In genomic region chr8:107404057-107404456, GRCm38 (mm10) we compare ENCODE assay signal across 11 mouse cellular contexts. TPM values are rescaled to one million over a fixed set of nuclear protein-coding genes. Genes with fewer than 3 reads are reported as not detected.
DNase-seq lines count a peak whose midpoint lies in the region; ATAC-seq and TF ChIP-seq lines count a peak whose summit lies in the region.
"Had no signal": no experiment of that assay in that cellular context is flagged by ENCODE, and none has a peak within 500 bp of the region (broad histone marks: within the 10 kb centered on the region; RNA-seq: fewer than 3 reads in every experiment).

No protein-coding gene starts in this region.

- no peak for TF ChIP-seq EP300 in liver, postnatal 0 days (IDR thresholded peaks at IDR 0.05; ENCODE audit: low read depth)

- in situ Hi-C loops in ES-E14 (cut with MboI; ENCODE audit: low sequenced_read_pairs in 2 of 2, unreplicated experiment in 2 of 2): no loop called here

- DNase-seq in kidney, adult 2 months: no peak
- no peak for DNase-seq in kidney, postnatal 14 days
- no peak for DNase-seq in ES-E14 (ENCODE audit: low read depth, low spot score)
- DNase-seq in embryonic facial prominence, embryonic 10.5 days (ENCODE audit: low spot score): no peak
- no peak for DNase-seq in liver, postnatal 0 days
- DNase-seq in spleen, adult 12 weeks (ENCODE audit: low spot score): no peak
- no peak for DNase-seq in retina, postnatal 1 day
- DNase-seq: cerebellum, adult 9-11 months; heart, adult 11 months; right cerebral cortex, postnatal 4 days had no signal

- 88% methylated on average over 4 of the region's 4 CpGs for WGBS in kidney, adult 2 months
- 79% methylated on average over 4 of the region's 4 CpGs for WGBS in embryonic facial prominence, embryonic 10.5 days
- 78% methylated on average over 4 of the region's 4 CpGs for WGBS in liver, postnatal 0 days (ENCODE audit: insufficient replicate concordance)

- H3K9ac ChIP-seq in ES-E14 (ENCODE audit: insufficient read depth, low read depth, low read length, poor library complexity, severe bottlenecking): peak overlapping the region; percentile 61; the same call in 1 of the 2 replicates
- peak overlapping the region; percentile 56 for H3K9ac ChIP-seq in liver, postnatal 0 days (replicated peaks)

- H3K27me3 ChIP-seq in kidney, adult 2 months (replicated peaks; ENCODE audit: control insufficient read depth, insufficient read depth, low read length): no peaks in the 10 kb centered on the region
- H3K27me3 ChIP-seq in embryonic facial prominence, embryonic 10.5 days (replicated peaks; ENCODE audit: low read depth, poor library complexity, severe bottlenecking): no peaks in the 10 kb centered on the region
- no peaks in the 10 kb centered on the region for H3K27me3 ChIP-seq in liver, postnatal 0 days (ENCODE audit: insufficient read depth, low read length)
- H3K27me3 ChIP-seq: hindbrain, embryonic 12.5 days had no signal

- TF ChIP-seq POLR2A in kidney, adult 2 months (IDR thresholded peaks at IDR 0.05; ENCODE audit: low read depth, low read length): no peak

- no peak for ATAC-seq in liver, postnatal 0 days

- H3K4me3 ChIP-seq in kidney, adult 2 months (ENCODE audit: insufficient read depth, low read depth, low read length): no peak overlapping the region
- H3K4me3 ChIP-seq in ES-E14 (ENCODE audit: insufficient read depth in 1 of 2, low read depth in 1 of 2, low read length in 2 of 2, poor library complexity in 1 of 2, severe bottlenecking in 1 of 2): peak overlapping the region; percentile 34 to 49; a peak in 1 of 4 replicates
- H3K4me3 ChIP-seq in embryonic facial prominence, embryonic 10.5 days: no peak overlapping the region; the same call in 1 of the 2 replicates
- peak overlapping the region; percentile 46 for H3K4me3 ChIP-seq in liver, postnatal 0 days (ENCODE audit: low read depth, low read length)

- H3K36me3 ChIP-seq in kidney, adult 2 months (ENCODE audit: control insufficient read depth, insufficient read depth, low read length): no peaks in the 10 kb centered on the region
- H3K36me3 ChIP-seq in ES-E14 (ENCODE audit: control insufficient read depth, insufficient read depth, low read length, poor library complexity, severe bottlenecking): no peaks in the 10 kb centered on the region
- H3K36me3 ChIP-seq in embryonic facial prominence, embryonic 10.5 days (replicated peaks): peaks cover 22% of the 10 kb centered on the region
- no peaks in the 10 kb centered on the region for H3K36me3 ChIP-seq in liver, postnatal 0 days (replicated peaks; ENCODE audit: insufficient read depth, low read length)

- peak overlapping the region; percentile 65 for H3K4me2 ChIP-seq in liver, postnatal 0 days (ENCODE audit: low read depth, low read length)

- H3K4me1 ChIP-seq in kidney, adult 2 months (ENCODE audit: control insufficient read depth, insufficient read depth, low read length): peaks cover 8% of the 10 kb centered on the region; the same call in 1 of the 2 replicates
- peaks cover 4 to 24% of the 10 kb centered on the region in 2 experiments; a peak in 3 of 4 replicates for H3K4me1 ChIP-seq in ES-E14 (ENCODE audit: control insufficient read depth in 2 of 2, insufficient read depth in 2 of 2, low read length in 2 of 2, poor library complexity in 1 of 2)
- peaks cover 43% of the 10 kb centered on the region for H3K4me1 ChIP-seq in embryonic facial prominence, embryonic 10.5 days
- H3K4me1 ChIP-seq in liver, postnatal 0 days (ENCODE audit: insufficient read depth): peaks cover 18% of the 10 kb centered on the region

- H3K9me3 ChIP-seq in ES-E14 (ENCODE audit: control insufficient read depth, insufficient read depth, low read depth, low read length): no peaks in the 10 kb centered on the region
- no peaks in the 10 kb centered on the region for H3K9me3 ChIP-seq in embryonic facial prominence, embryonic 10.5 days
- H3K9me3 ChIP-seq in liver, postnatal 0 days (ENCODE audit: low read length): no peaks in the 10 kb centered on the region
- H3K9me3 ChIP-seq: hindbrain, embryonic 12.5 days had no signal

- H3K27ac ChIP-seq in kidney, adult 2 months (ENCODE audit: insufficient read depth, low read depth, low read length): peak overlapping the region; percentile 71
- peak overlapping the region; percentile 67 for H3K27ac ChIP-seq in ES-E14 (ENCODE audit: insufficient read depth, low read depth, low read length, poor library complexity, severe bottlenecking)
- peak overlapping the region; percentile 78 for H3K27ac ChIP-seq in embryonic facial prominence, embryonic 10.5 days (replicated peaks)
- H3K27ac ChIP-seq in liver, postnatal 0 days (ENCODE audit: low read depth): peak overlapping the region; percentile 91
- H3K27ac ChIP-seq: hindbrain, embryonic 12.5 days had no signal

- no peak for TF ChIP-seq CTCF in kidney, adult 2 months (conservative IDR thresholded peaks at IDR 0.05; ENCODE audit: insufficient read depth, insufficient read length, low read depth, low read length)
- TF ChIP-seq CTCF in liver, postnatal 0 days (IDR thresholded peaks at IDR 0.05; ENCODE audit: low read depth): no peak

TF ChIP-seq in ES-E14, 5 proteins besides CTCF, POLR2A, EP300 and RAD21:
- TF ChIP-seq CHD2 (IDR thresholded peaks at IDR 0.05; ENCODE audit: low read depth, low read length): no peak
- no peak for TF ChIP-seq ZC3H11A (IDR thresholded peaks at IDR 0.05; ENCODE audit: borderline replicate concordance, low read depth, low read length)
- TF ChIP-seq HCFC1 (IDR thresholded peaks at IDR 0.05; ENCODE audit: borderline replicate concordance, insufficient read depth, low read length): no peak
- no peak for TF ChIP-seq MAFK (IDR thresholded peaks at IDR 0.05; ENCODE audit: insufficient read depth, low read depth, low read length)
- no peak for TF ChIP-seq ZNF384 (IDR thresholded peaks at IDR 0.05; ENCODE audit: low read depth, low read length)

RNA-seq across cellular contexts. Expression of gene Nqo1, which starts 1.1 kb away (rescaled TPM):
- polyA plus RNA-seq in kidney, adult 2 months (2012; rRNA removed): 41.0 and 42.9 TPM in 2 replicates
- total RNA-seq in ES-E14 (2012; rRNA removed): 9.4 and 12.7 TPM in 2 replicates
- 6.7 and 7.8 TPM in 2 replicates for polyA plus RNA-seq in embryonic facial prominence, embryonic 10.5 days (2016; fragmentation: Nextera tagmentation; extraction: Ambion mirVana)
- 8.3 and 8.4 TPM in 2 replicates for polyA plus RNA-seq in liver, postnatal 0 days (2015; fragmentation: Nextera tagmentation; extraction: Ambion mirVana)

RNA-seq across cellular contexts. Expression of gene Nob1, which starts 20.8 kb away (rescaled TPM):
- 23.1 and 25.6 TPM in 2 replicates for polyA plus RNA-seq in kidney, adult 2 months (2012; rRNA removed)
- 81.8 and 85.5 TPM in 2 replicates for total RNA-seq in ES-E14 (2012; rRNA removed)
- 104 and 106 TPM in 2 replicates for polyA plus RNA-seq in embryonic facial prominence, embryonic 10.5 days (2016; fragmentation: Nextera tagmentation; extraction: Ambion mirVana)
- polyA plus RNA-seq in liver, postnatal 0 days (2015; fragmentation: Nextera tagmentation; extraction: Ambion mirVana): 17.0 and 18.4 TPM in 2 replicates

RNA-seq across cellular contexts. Expression of gene Wwp2, which starts 32.1 kb away (rescaled TPM):
- polyA plus RNA-seq in kidney, adult 2 months (2012; rRNA removed): 44.0 and 46.3 TPM in 2 replicates
- total RNA-seq in ES-E14 (2012; rRNA removed): 49.2 and 51.8 TPM in 2 replicates
- 62.2 and 67.5 TPM in 2 replicates for polyA plus RNA-seq in embryonic facial prominence, embryonic 10.5 days (2016; fragmentation: Nextera tagmentation; extraction: Ambion mirVana)
- polyA plus RNA-seq in liver, postnatal 0 days (2015; fragmentation: Nextera tagmentation; extraction: Ambion mirVana): 26.2 and 29.1 TPM in 2 replicates

Comparison
In these comparisons a context has a peak if more than half of its experiments do, and no peak if none do; other contexts are left out.
1. H3K4me3 ChIP-seq: peak in ES-E14 (2 of 2) and liver, postnatal 0 days (single experiment); none in kidney, adult 2 months (single experiment) and embryonic facial prominence, embryonic 10.5 days (single experiment).
2. Peak in every context shown above with its lines, with median percentiles within 50 percentile points of each other: H3K27ac ChIP-seq.